Mouse (Mus musculus): ENCODE data around the gene Lpp.

Gene Lpp

GRCm38 (mm10) chr16:24948091-24948690 lies 554.9 kb downstream of the Lpp start:
- DNase-seq, result no peak

- DNase-seq, result no peak
Measured at GRCm38 (mm10) chr16:24949265-24949664, 556.0 kb downstream of the Lpp start.

- no peak for DNase-seq
Measured at GRCm38 (mm10) chr16:24950112-24950743, 556.9 kb downstream of the Lpp start.

- no peak for DNase-seq
Measured at GRCm38 (mm10) chr16:24951909-24952308, 558.6 kb downstream of the Lpp start.

- DNase-seq, result no peak
Measured at GRCm38 (mm10) chr16:24955054-24955453, 561.7 kb downstream of the Lpp start.

- no peak for DNase-seq
Measured at GRCm38 (mm10) chr16:24958661-24959060, 565.4 kb downstream of the Lpp start.

GRCm38 (mm10) chr16:24960901-24961806 lies 567.8 kb downstream of the Lpp start:
- no peak for DNase-seq

GRCm38 (mm10) chr16:24964311-24964710 lies 571.0 kb downstream of the Lpp start:
- no peak for DNase-seq

- DNase-seq, result no peak
Measured at GRCm38 (mm10) chr16:24965091-24965490, 571.8 kb downstream of the Lpp start.

GRCm38 (mm10) chr16:24966460-24966859 lies 573.2 kb downstream of the Lpp start:
- no peak for DNase-seq

- no peak for DNase-seq
Measured at GRCm38 (mm10) chr16:24973009-24973631, 579.8 kb downstream of the Lpp start.

GRCm38 (mm10) chr16:24977771-24978170 lies 584.5 kb downstream of the Lpp start:
- DNase-seq, result no peak

GRCm38 (mm10) chr16:24978226-24978625 lies 584.9 kb downstream of the Lpp start:
- DNase-seq, result no peak

GRCm38 (mm10) chr16:24979391-24979790 lies 586.1 kb downstream of the Lpp start:
- DNase-seq, result no peak

GRCm38 (mm10) chr16:24982828-24983227 lies 589.5 kb downstream of the Lpp start:
- no peak for DNase-seq

GRCm38 (mm10) chr16:24990331-24990730 lies 597.0 kb downstream of the Lpp start:
- no peak for DNase-seq

- DNase-seq, result no peak
Measured at GRCm38 (mm10) chr16:24991059-24991541, 597.8 kb downstream of the Lpp start.

GRCm38 (mm10) chr16:24991995-24992394 lies 598.7 kb downstream of the Lpp start:
- DNase-seq, result no peak

GRCm38 (mm10) chr16:24992494-24992893 lies 599.2 kb downstream of the Lpp start:
- DNase-seq, result no peak

GRCm38 (mm10) chr16:25010980-25011877 lies 617.9 kb downstream of the Lpp start:
- DNase-seq, result no peak

- DNase-seq, result no peak
Measured at GRCm38 (mm10) chr16:25012938-25013337, 619.6 kb downstream of the Lpp start.

GRCm38 (mm10) chr16:25016261-25016836 lies 623.0 kb downstream of the Lpp start:
- no peak for DNase-seq
